Mouse (Mus musculus) CH12.LX (cell line): ENCODE measurements around the gene Pard6a.

ENCODE experiments used
- CTCF ChIP-seq, 2 experiments: IDR thresholded peaks in 1 of 2; conservative IDR thresholded peaks in 1 of 2; 2 replicates each; pipeline ENCODE4 v1.5.1; 2011 to 2012; ENCODE audit warnings: low read depth in 2 of 2, low read length in 2 of 2, improper control_type of control experiment in 1 of 2, inconsistent platforms in 1 of 2, mild to moderate bottlenecking in 1 of 2, moderate library complexity in 1 of 2
- EP300 ChIP-seq: IDR thresholded peaks from 2 replicates; pipeline ENCODE4 v1.6.1; 2011; ENCODE audit warnings: low read length, improper control_type of control experiment
- ZKSCAN1 ChIP-seq: IDR thresholded peaks from 2 replicates; pipeline ENCODE4 v1.6.1; 2012; ENCODE audit warnings: low read depth, inconsistent platforms, low read length, improper control_type of control experiment, borderline replicate concordance

DNA sequence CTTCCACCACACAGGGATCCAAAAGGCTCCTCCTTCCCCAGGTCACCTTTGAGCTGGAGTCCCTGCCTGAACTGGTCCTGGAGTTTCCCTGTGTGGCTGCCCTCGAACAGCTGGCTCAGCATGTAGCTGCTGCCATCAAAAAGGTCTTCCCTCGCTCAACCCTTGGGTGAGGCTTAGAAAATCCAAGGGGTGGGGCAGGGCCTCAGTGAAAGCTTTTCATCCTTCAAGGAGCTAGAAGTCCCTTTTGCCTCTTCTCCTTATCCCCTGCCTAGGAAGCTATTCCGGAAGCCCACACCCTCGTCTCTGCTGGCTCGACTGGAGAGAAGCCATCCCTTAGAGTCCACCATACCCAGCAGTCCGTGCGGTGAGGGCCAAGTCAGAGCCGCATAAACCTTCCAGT lies 13.4 kb upstream of the Pard6a start:
- TF ChIP-seq ZKSCAN1 (no peak), CTCF (conservative IDR thresholded peaks at IDR 0.05 in 1 of 2, IDR thresholded peaks at IDR 0.05 in 1 of 2; ENCODE audit: low read depth in 2 of 2, low read length in 2 of 2) (no peak), EP300 (no peak)
